Mouse (Mus musculus) CH12.LX (cell line): ENCODE results near the gene 1810046K07Rik. TPM values are rescaled to one million over a fixed set of nuclear protein-coding genes. Genes with fewer than 3 reads are reported as not detected.

ENCODE experiments used
- DNase-seq: peaks from one replicate; pipeline ENCODE4 v3.0.0-alpha.2; 2013; ENCODE audit errors: extremely low read depth
- H3K27ac ChIP-seq: 2 replicates; pipeline ENCODE4 v1.5.1; 2012; ENCODE audit warnings: low read depth, mild to moderate bottlenecking, control low read depth, moderate library complexity; ENCODE audit not compliant: insufficient read depth
- H3K27me3 ChIP-seq: replicated peaks from 2 replicates; pipeline ENCODE3; 2012; ENCODE audit warnings: inconsistent platforms
- H3K36me3 ChIP-seq, 2 experiments: replicated peaks in 1 of 2; 2 replicates each; pipeline versions ENCODE3 to v1.6.1; 2012; ENCODE audit warnings: inconsistent platforms in 1 of 2, low read length in 1 of 2, mild to moderate bottlenecking in 1 of 2, mixed read lengths in 1 of 2, moderate library complexity in 1 of 2; ENCODE audit not compliant: control insufficient read depth in 1 of 2, insufficient read depth in 1 of 2
- H3K4me1 ChIP-seq, 2 experiments: 2 replicates each; pipeline ENCODE4 v1.6.1; 2012; ENCODE audit warnings: inconsistent platforms in 1 of 2, moderate library complexity in 1 of 2; ENCODE audit not compliant: insufficient read depth in 2 of 2, control insufficient read depth in 1 of 2
- H3K4me2 ChIP-seq: 2 replicates; pipeline ENCODE4 v1.6.1; 2012; ENCODE audit warnings: low read depth, mild to moderate bottlenecking, control low read depth; ENCODE audit not compliant: poor library complexity, insufficient read depth, severe bottlenecking
- H3K4me3 ChIP-seq, 3 experiments: fragments of 150-350 bp in 1 of 3; sonication (generic) in 1 of 3; replicated peaks in 1 of 3; 2 replicates each; pipeline versions ENCODE3 to v1.5.1; 2011 to 2012; ENCODE audit warnings: low read depth in 2 of 3, low read length in 2 of 3, mild to moderate bottlenecking in 2 of 3, moderate library complexity in 2 of 3, control low read depth in 1 of 3, improper control_type of control experiment in 1 of 3, inconsistent platforms in 1 of 3, mixed read lengths in 1 of 3; ENCODE audit not compliant: poor library complexity in 1 of 3
- H3K79me2 ChIP-seq: replicated peaks from 2 replicates; pipeline ENCODE4 v1.6.1; 2012; ENCODE audit warnings: mild to moderate bottlenecking, moderate library complexity; ENCODE audit not compliant: control insufficient read depth, poor library complexity, insufficient read depth, severe bottlenecking; ENCODE audit errors: extremely low read depth
- H3K9ac ChIP-seq: 2 replicates; pipeline ENCODE4 v1.6.1; 2012; ENCODE audit warnings: low read depth, mild to moderate bottlenecking, control low read depth, moderate library complexity; ENCODE audit not compliant: insufficient read depth
- H3K9me3 ChIP-seq: replicated peaks from 2 replicates; pipeline ENCODE3; 2012; ENCODE audit warnings: low read length, inconsistent platforms, mixed read lengths
- BHLHE40 ChIP-seq: IDR thresholded peaks from 2 replicates; pipeline ENCODE4 v1.6.1; 2011; ENCODE audit warnings: mild to moderate bottlenecking, low read depth, low read length, improper control_type of control experiment
- CHD1 ChIP-seq: IDR thresholded peaks from 2 replicates; pipeline ENCODE4 v1.6.1; 2012; ENCODE audit warnings: low read depth, low read length, improper control_type of control experiment, inconsistent platforms
- CHD2 ChIP-seq: IDR thresholded peaks from 2 replicates; pipeline ENCODE4 v1.6.1; 2011; ENCODE audit warnings: low read length, improper control_type of control experiment
- CTCF ChIP-seq, 2 experiments: IDR thresholded peaks in 1 of 2; conservative IDR thresholded peaks in 1 of 2; 2 replicates each; pipeline ENCODE4 v1.5.1; 2011 to 2012; ENCODE audit warnings: low read depth in 2 of 2, low read length in 2 of 2, improper control_type of control experiment in 1 of 2, inconsistent platforms in 1 of 2, mild to moderate bottlenecking in 1 of 2, moderate library complexity in 1 of 2
- E2F4 ChIP-seq: IDR thresholded peaks from 2 replicates; pipeline ENCODE4 v1.6.1; 2011; ENCODE audit warnings: low read depth, low read length, improper control_type of control experiment; ENCODE audit not compliant: insufficient replicate concordance
- ELF1 ChIP-seq: IDR thresholded peaks from 2 replicates; pipeline ENCODE4 v1.6.1; 2014; ENCODE audit warnings: low read depth, mild to moderate bottlenecking, inconsistent platforms, low read length, improper control_type of control experiment
- EP300 ChIP-seq: IDR thresholded peaks from 2 replicates; pipeline ENCODE4 v1.6.1; 2011; ENCODE audit warnings: low read length, improper control_type of control experiment
- ETS1 ChIP-seq: conservative IDR thresholded peaks from 2 replicates; pipeline ENCODE4 v1.6.1; 2012; ENCODE audit warnings: low read depth, mild to moderate bottlenecking, inconsistent platforms, low read length, improper control_type of control experiment, moderate library complexity
- GABPA ChIP-seq: IDR thresholded peaks from 2 replicates; pipeline ENCODE4 v1.6.1; 2012; ENCODE audit warnings: low read depth, low read length, improper control_type of control experiment, inconsistent platforms; ENCODE audit not compliant: insufficient replicate concordance
- HCFC1 ChIP-seq: IDR thresholded peaks from 2 replicates; pipeline ENCODE4 v1.6.1; 2012; ENCODE audit warnings: low read depth, mild to moderate bottlenecking, inconsistent platforms, low read length, improper control_type of control experiment
- IRF4 ChIP-seq: IDR thresholded peaks from 2 replicates; pipeline ENCODE4 v1.6.1; 2014; ENCODE audit warnings: low read depth, mild to moderate bottlenecking, inconsistent platforms, low read length, improper control_type of control experiment
- JUN ChIP-seq: IDR thresholded peaks from 2 replicates; pipeline ENCODE4 v1.6.1; 2011; ENCODE audit warnings: low read depth, mild to moderate bottlenecking, low read length, improper control_type of control experiment, moderate library complexity; ENCODE audit not compliant: insufficient read depth
- KAT2A ChIP-seq: IDR thresholded peaks from 2 replicates; pipeline ENCODE4 v1.6.1; 2012; ENCODE audit warnings: low read length, improper control_type of control experiment, inconsistent platforms; ENCODE audit not compliant: insufficient replicate concordance
- MAX ChIP-seq: IDR thresholded peaks from 2 replicates; pipeline ENCODE4 v1.6.1; 2011; ENCODE audit warnings: low read length, improper control_type of control experiment
- MAZ ChIP-seq: IDR thresholded peaks from 2 replicates; pipeline ENCODE4 v1.6.1; 2012; ENCODE audit warnings: low read depth, mild to moderate bottlenecking, inconsistent platforms, low read length, improper control_type of control experiment, moderate library complexity
- MEF2A ChIP-seq: IDR thresholded peaks from 2 replicates; pipeline ENCODE4 v1.6.1; 2014; ENCODE audit warnings: low read depth, mild to moderate bottlenecking, inconsistent platforms, low read length, improper control_type of control experiment, borderline replicate concordance
- MXI1 ChIP-seq: IDR thresholded peaks from 2 replicates; pipeline ENCODE4 v1.6.1; 2011; ENCODE audit warnings: mild to moderate bottlenecking, low read depth, low read length, improper control_type of control experiment
- MYC ChIP-seq: IDR thresholded peaks from 2 replicates; pipeline ENCODE4 v1.6.1; 2011; ENCODE audit warnings: low read depth, mild to moderate bottlenecking, improper control_type of control experiment, low read length
- NELFE ChIP-seq: IDR thresholded peaks from 2 replicates; pipeline ENCODE4 v1.6.1; 2011; ENCODE audit warnings: low read depth, low read length, improper control_type of control experiment
- NRF1 ChIP-seq: IDR thresholded peaks from 2 replicates; pipeline ENCODE4 v1.6.1; 2014; ENCODE audit warnings: low read depth, mild to moderate bottlenecking, inconsistent platforms, low read length, improper control_type of control experiment, moderate library complexity
- PAX5 ChIP-seq: IDR thresholded peaks from 2 replicates; pipeline ENCODE4 v1.6.1; 2012; ENCODE audit warnings: low read length, inconsistent platforms, mixed read lengths
- POLR2A ChIP-seq: IDR thresholded peaks from 2 replicates; pipeline ENCODE4 v1.6.1; 2011; ENCODE audit warnings: low read depth, mild to moderate bottlenecking, improper control_type of control experiment, low read length
- POLR2AphosphoS2 ChIP-seq: IDR thresholded peaks from 2 replicates; pipeline ENCODE4 v1.6.1; 2011; ENCODE audit warnings: low read depth, low read length, improper control_type of control experiment
- RAD21 ChIP-seq: IDR thresholded peaks from 2 replicates; pipeline ENCODE4 v1.6.1; 2011; ENCODE audit warnings: low read depth, mild to moderate bottlenecking, low read length, improper control_type of control experiment, moderate library complexity
- RCOR1 ChIP-seq: conservative IDR thresholded peaks from 2 replicates; pipeline ENCODE4 v1.6.1; 2012; ENCODE audit warnings: low read depth, mild to moderate bottlenecking, inconsistent platforms, low read length, improper control_type of control experiment
- SIN3A ChIP-seq: IDR thresholded peaks from 2 replicates; pipeline ENCODE4 v1.6.1; 2012; ENCODE audit warnings: low read length, improper control_type of control experiment, inconsistent platforms
- SMC3 ChIP-seq: IDR thresholded peaks from 2 replicates; pipeline ENCODE4 v1.6.1; 2011; ENCODE audit warnings: low read depth, low read length, improper control_type of control experiment
- TBP ChIP-seq: conservative IDR thresholded peaks from 2 replicates; pipeline ENCODE4 v1.6.1; 2011; ENCODE audit warnings: low read depth, low read length, improper control_type of control experiment
- UBTF ChIP-seq: IDR thresholded peaks from 2 replicates; pipeline ENCODE4 v1.6.1; 2012; ENCODE audit warnings: low read depth, mild to moderate bottlenecking, inconsistent platforms, low read length, improper control_type of control experiment, moderate library complexity
- USF1 ChIP-seq: IDR thresholded peaks from 2 replicates; pipeline ENCODE4 v1.6.1; 2014; ENCODE audit warnings: low read depth, mild to moderate bottlenecking, inconsistent platforms, low read length, improper control_type of control experiment
- USF2 ChIP-seq: conservative IDR thresholded peaks from 2 replicates; pipeline ENCODE4 v1.6.1; 2011; ENCODE audit warnings: low read depth, low read length, improper control_type of control experiment
- ZMIZ1 ChIP-seq: IDR thresholded peaks from 2 replicates; pipeline ENCODE4 v1.6.1; 2012; ENCODE audit warnings: low read depth, mild to moderate bottlenecking, inconsistent platforms, low read length, improper control_type of control experiment
- dilution Hi-C: fragments of 300-500 bp; cut with MboI; formaldehyde crosslinking; loops from 2 replicates; pipeline ENCODE4 v1.14.3; 2020; ENCODE audit warnings: low sequenced_read_pairs; ENCODE audit not compliant: extremely low pct_unique_long_range_greater_than_20kb, extremely low pct_ligation_motif_present
- in situ Hi-C: fragments of 300-500 bp; cut with MboI; formaldehyde crosslinking; loops from 3 replicates; pipeline ENCODE4 v1.14.3; 2019; ENCODE audit warnings: low sequenced_read_pairs, low pct_ligation_motif_present, low pct_unique_long_range_greater_than_20kb, mixed read lengths
- polyA plus RNA-seq: library from polyadenylated mRNA; unstranded; fragments of >175 nt; gene quantifications from 2 replicates; pipeline ENCODE4 v1.2.1, GENCODE M21; 2012; ENCODE audit warnings: low read depth; ENCODE audit not compliant: insufficient read length
- total RNA-seq, 2 experiments: library from RNA; depleted of rRNA; stranded (reverse); fragments of 300-350 nt in 1 of 2; fragments of >200 nt in 1 of 2; gene quantifications; 2 replicates each; pipeline ENCODE4 v1.2.3; 2012 to 2014

1810046K07Rik gene
- total and polyA plus RNA-seq, 3 experiments = 33.4 to 188 (median 59.9) TPM

DNA sequence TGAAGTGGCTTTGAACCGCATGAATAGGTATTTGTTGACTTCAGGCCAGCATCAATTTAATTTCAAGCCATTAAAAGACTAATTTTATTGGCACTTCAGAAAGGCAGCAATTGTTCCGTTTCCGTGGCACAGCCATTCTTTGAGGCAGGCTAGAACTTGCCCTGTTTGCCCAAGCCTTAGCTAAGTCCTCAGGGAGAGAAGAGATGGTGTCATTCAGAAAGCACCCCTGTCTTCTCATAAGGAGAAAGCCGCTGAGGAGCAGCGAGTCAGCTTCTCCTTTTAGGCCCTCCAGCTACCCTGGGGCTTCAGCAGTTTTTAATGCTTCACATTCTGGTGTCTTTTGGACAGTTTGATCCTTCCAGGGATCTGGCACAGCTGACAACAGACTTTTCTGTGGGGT is 59.9 kb downstream of the 1810046K07Rik start:
- peak overlapping the region; percentile 37; the same call in 1 of the 2 replicates for H3K9ac ChIP-seq
- in situ Hi-C loops (no loop called here), dilution Hi-C loops (no loop called here)
- TF ChIP-seq CHD2 (no peak), POLR2AphosphoS2 (no peak), NRF1 (no peak), ZMIZ1 (no peak), E2F4 (no peak), TBP (no peak), BHLHE40 (no peak), RCOR1 (no peak), CHD1 (no peak; the same call in 1 of the 2 replicates), ELF1 (no peak), RAD21 (no peak), USF1 (no peak), SIN3A (no peak), EP300 (peak; percentile 60), IRF4 (peak; percentile 74; the same call in 1 of the 2 replicates), HCFC1 (no peak), MAX (no peak), MEF2A (peak; percentile 53; the same call in 1 of the 2 replicates), GABPA (no peak), MYC (no peak), KAT2A (no peak), CTCF (conservative IDR thresholded peaks at IDR 0.05 in 1 of 2, IDR thresholded peaks at IDR 0.05 in 1 of 2; ENCODE audit: low read depth in 2 of 2, low read length in 2 of 2) (no peak), USF2 (no peak), ETS1 (no peak; the same call in 1 of the 2 replicates), MAZ (no peak), NELFE (no peak), UBTF (no peak), SMC3 (no peak), JUN (0 out of 2 replicates have a peak, but pooled peaks have one; percentile 11), POLR2A (no peak), PAX5 (no peak), MXI1 (no peak)
- no peak overlapping the region; the same call in 1 of the 2 replicates for H3K27ac ChIP-seq
- H3K4me1 ChIP-seq = peaks cover 3 to 26% of the 10 kb centered on the region in 2 experiments
- DNase-seq = peak; percentile 51
- no peaks in the 10 kb centered on the region for H3K27me3 ChIP-seq
- peak overlapping the region; percentile 41; the same call in 1 of the 2 replicates for H3K4me2 ChIP-seq
- no peaks in the 10 kb centered on the region for H3K79me2 ChIP-seq
- no peak overlapping the region for H3K4me3 ChIP-seq
- H3K36me3 ChIP-seq = peaks cover 0 to 13% of the 10 kb centered on the region in 2 experiments
- H3K9me3 ChIP-seq = no peaks in the 10 kb centered on the region
